Mouse (Mus musculus) spleen, postnatal 10 days (tissue): Measurements from ENCODE around the gene Sox21.

ENCODE experiments used
- DNase-seq, 2 experiments: peaks; one replicate each; pipeline ENCODE4 v3.0.0; 2021 to 2022; ENCODE audit warnings: low spot score in 2 of 2

The Sox21 gene

GRCm38 (mm10) chr14:118236886-118237289 lies at the start of gene Sox21:
TSS of gene Sox21 (minus strand) at chr14:118237030.
- DNase-seq, result no peak

- DNase-seq, result no peak
These were observed 49.3 kb upstream of the Sox21 start for GRCm38 (mm10) chr14:118286096-118286495.

GRCm38 (mm10) chr14:118282917-118283316 lies 46.1 kb upstream of the Sox21 start:
- no peak for DNase-seq

- DNase-seq, result no peak
These were observed 45.4 kb upstream of the Sox21 start for GRCm38 (mm10) chr14:118282272-118282671.

GRCm38 (mm10) chr14:118277704-118278498 lies 41.1 kb upstream of the Sox21 start:
- DNase-seq, result no peak

- DNase-seq, result no peak
These were observed 36.0 kb upstream of the Sox21 start for GRCm38 (mm10) chr14:118272594-118273555.

GRCm38 (mm10) chr14:118268849-118269248 lies 32.0 kb upstream of the Sox21 start:
- no peak for DNase-seq

- DNase-seq, result no peak
These were observed 29.8 kb upstream of the Sox21 start, which contains the start of gene Gm9376 for GRCm38 (mm10) chr14:118266660-118267059. TSS of gene Gm9376 (plus strand) at chr14:118266960.

GRCm38 (mm10) chr14:118253381-118253780 lies 16.6 kb upstream of the Sox21 start:
- DNase-seq, result no peak

- DNase-seq, result no peak
These were observed 4.6 kb upstream of the Sox21 start for GRCm38 (mm10) chr14:118241416-118241815.

- no peak for DNase-seq
These were observed 2.5 kb upstream of the Sox21 start for GRCm38 (mm10) chr14:118239351-118239750.

- DNase-seq, result no peak
These were observed 956 bp upstream of the Sox21 start for GRCm38 (mm10) chr14:118237786-118238185.

GRCm38 (mm10) chr14:118235973-118236885 lies 601 bp downstream of the Sox21 start:
- DNase-seq, result peak; percentile 11 to 23

GRCm38 (mm10) chr14:118235361-118235972 lies 1.4 kb downstream of the Sox21 start:
- DNase-seq, result peak; percentile 11 to 21

GRCm38 (mm10) chr14:118234541-118235210 lies 2.2 kb downstream of the Sox21 start:
- no peak for DNase-seq

GRCm38 (mm10) chr14:118233786-118234540 lies 2.9 kb downstream of the Sox21 start:
- DNase-seq, result no peak

GRCm38 (mm10) chr14:118232381-118232970 lies 4.4 kb downstream of the Sox21 start:
- DNase-seq, result no peak

- DNase-seq, result no peak
These were observed 10.2 kb downstream of the Sox21 start for GRCm38 (mm10) chr14:118226471-118227155.

GRCm38 (mm10) chr14:118225911-118226310 lies 10.9 kb downstream of the Sox21 start:
- no peak for DNase-seq
